Mouse (Mus musculus): ENCODE measurements at regions not wholly inside any gene's neighbourhood (a gene's known extent, or its start where the extent isn't known, plus 50 kb on each side); places are given as distances from the start of the nearest gene placed in this dataset.

DNA sequence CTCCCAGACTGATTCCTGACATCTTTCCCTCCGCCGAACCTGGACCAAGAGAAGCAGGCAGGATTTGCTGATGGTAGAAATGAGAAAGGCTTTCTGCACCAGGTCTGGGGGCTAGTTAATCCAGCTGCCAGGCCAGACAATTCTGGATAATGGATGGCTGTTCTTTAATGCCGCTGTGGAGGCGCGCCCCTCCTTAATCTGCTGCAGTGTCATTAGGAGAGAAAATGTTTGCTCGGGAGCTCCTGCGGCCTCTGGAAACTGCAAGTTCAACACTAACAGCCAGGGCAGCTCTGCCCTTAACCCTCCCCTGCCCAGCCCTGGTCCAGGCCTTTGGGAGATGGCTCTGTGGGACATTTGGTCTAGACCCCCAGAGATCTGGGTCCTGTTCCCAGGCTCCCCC, 380.5 kb downstream of the Ptpru start:
- no peak overlapping the region for H3K27ac ChIP-seq (ENCODE audit: low read length)
- 24% methylated on average over 7 of the region's 7 CpGs for WGBS
- no peaks in the 10 kb centered on the region for H3K36me3 ChIP-seq (ENCODE audit: insufficient read depth, low read length)
- ATAC-seq: no peak
- H3K4me1 ChIP-seq (ENCODE audit: insufficient read depth, low read depth, low read length): no peaks in the 10 kb centered on the region
- TF ChIP-seq EP300 (IDR thresholded peaks at IDR 0.05): no peak
- TF ChIP-seq CTCF (IDR thresholded peaks at IDR 0.05): no peak
- H3K4me2 ChIP-seq (replicated peaks; ENCODE audit: low read depth, low read length): no peak overlapping the region
- DNase-seq (ENCODE audit: low spot score): no peak
- H3K9ac ChIP-seq (replicated peaks; ENCODE audit: low read depth): no peak overlapping the region
- H3K9me3 ChIP-seq (ENCODE audit: low read length): no peaks in the 10 kb centered on the region
- no peak overlapping the region for H3K4me3 ChIP-seq (ENCODE audit: low read depth, low read length)
- H3K27me3 ChIP-seq (replicated peaks; ENCODE audit: insufficient read depth, low read length): no peaks in the 10 kb centered on the region

DNA sequence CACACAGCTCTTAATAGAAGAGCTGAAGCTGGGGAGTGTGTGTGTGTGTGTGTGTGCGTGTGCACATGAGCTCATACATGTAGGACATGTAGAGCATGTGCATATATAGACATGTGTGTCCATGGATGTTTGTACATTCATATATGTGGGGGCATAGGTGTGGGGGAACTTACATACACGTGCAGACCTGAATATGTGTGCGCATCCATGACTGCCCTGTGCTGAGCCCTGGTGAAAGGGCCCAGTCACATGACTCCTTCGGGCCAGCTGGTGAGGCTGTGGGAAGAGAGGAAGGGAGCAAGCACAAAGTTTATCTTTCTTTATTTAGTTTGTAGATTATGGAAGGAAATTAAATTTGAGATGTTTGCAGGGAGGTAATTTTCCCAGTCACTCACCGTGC, 378.3 kb downstream of the Ptpru start:
- no peaks in the 10 kb centered on the region for H3K9me3 ChIP-seq (ENCODE audit: low read length)
- ATAC-seq (no peak), DNase-seq (ENCODE audit: low spot score) (no peak)
- H3K27ac ChIP-seq (ENCODE audit: low read length): no peak overlapping the region
- no peaks in the 10 kb centered on the region for H3K27me3 ChIP-seq (replicated peaks; ENCODE audit: insufficient read depth, low read length)
- H3K36me3 ChIP-seq (ENCODE audit: insufficient read depth, low read length): no peaks in the 10 kb centered on the region
- H3K4me2 ChIP-seq (replicated peaks; ENCODE audit: low read depth, low read length): no peak overlapping the region
- H3K4me3 ChIP-seq (ENCODE audit: low read depth, low read length): no peak overlapping the region
- WGBS: 60% methylated on average over 5 of the region's 5 CpGs
- no peak for TF ChIP-seq CTCF (IDR thresholded peaks at IDR 0.05)
- TF ChIP-seq EP300 (IDR thresholded peaks at IDR 0.05): no peak
- H3K9ac ChIP-seq (replicated peaks; ENCODE audit: low read depth): no peak overlapping the region
- H3K4me1 ChIP-seq (ENCODE audit: insufficient read depth, low read depth, low read length): no peaks in the 10 kb centered on the region

DNA sequence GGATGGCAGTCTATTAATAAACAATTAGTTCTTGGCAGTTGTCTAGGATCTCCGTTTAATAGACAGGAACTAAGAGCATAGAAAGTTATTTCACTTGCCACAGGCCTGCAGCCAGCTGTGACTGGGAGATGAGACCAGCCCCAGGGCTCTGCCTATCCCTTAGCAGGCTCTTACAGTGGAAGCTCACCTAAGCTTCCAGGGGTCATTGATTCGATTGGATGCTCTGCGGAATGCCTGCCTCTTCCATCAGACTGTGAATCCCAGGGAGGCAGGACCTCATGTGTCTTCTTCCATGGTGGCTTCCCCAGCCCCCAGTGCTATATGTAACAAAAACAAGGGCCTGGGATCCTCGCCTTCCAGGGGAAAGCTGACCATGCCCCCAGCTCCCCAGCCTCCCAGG, 376.8 kb downstream of the Ptpru start:
- TF ChIP-seq EP300 (IDR thresholded peaks at IDR 0.05): no peak
- no peak for TF ChIP-seq CTCF (IDR thresholded peaks at IDR 0.05)
- H3K4me1 ChIP-seq (ENCODE audit: insufficient read depth, low read depth, low read length): no peaks in the 10 kb centered on the region
- H3K36me3 ChIP-seq (ENCODE audit: insufficient read depth, low read length): no peaks in the 10 kb centered on the region
- DNase-seq (ENCODE audit: low spot score) (no peak), ATAC-seq (no peak)
- H3K9me3 ChIP-seq (ENCODE audit: low read length): no peaks in the 10 kb centered on the region
- no peak overlapping the region for H3K27ac ChIP-seq (ENCODE audit: low read length)
- H3K4me3 ChIP-seq (ENCODE audit: low read depth, low read length): no peak overlapping the region
- 48% methylated on average over 4 of the region's 4 CpGs for WGBS
- H3K27me3 ChIP-seq (replicated peaks; ENCODE audit: insufficient read depth, low read length): no peaks in the 10 kb centered on the region
- H3K9ac ChIP-seq (replicated peaks; ENCODE audit: low read depth): no peak overlapping the region
- no peak overlapping the region for H3K4me2 ChIP-seq (replicated peaks; ENCODE audit: low read depth, low read length)

DNA sequence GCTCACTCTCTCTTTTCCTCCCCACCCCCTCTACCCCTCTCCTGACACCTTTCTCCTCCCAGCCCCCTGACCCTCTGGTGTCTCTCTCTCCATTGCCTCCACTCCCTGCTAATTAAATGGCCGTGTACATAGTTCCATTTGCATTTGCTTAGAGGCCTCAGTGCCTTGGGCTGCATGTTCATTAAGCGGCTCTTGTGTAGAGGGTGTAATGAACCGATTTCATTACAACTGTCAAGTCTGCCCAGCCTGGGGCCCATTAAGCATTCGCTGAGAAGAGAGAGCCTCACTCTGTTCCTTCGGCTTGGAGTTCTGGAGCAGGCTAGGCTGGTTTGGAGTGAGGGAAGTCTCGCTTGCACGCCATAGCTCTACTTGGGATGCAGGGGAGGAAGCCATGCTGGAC, 376.4 kb downstream of the Ptpru start:
- WGBS: 69% methylated on average over 7 of the region's 7 CpGs
- no peak overlapping the region for H3K4me2 ChIP-seq (replicated peaks; ENCODE audit: low read depth, low read length)
- no peaks in the 10 kb centered on the region for H3K36me3 ChIP-seq (ENCODE audit: insufficient read depth, low read length)
- H3K27ac ChIP-seq (ENCODE audit: low read length): no peak overlapping the region
- H3K9me3 ChIP-seq (ENCODE audit: low read length): no peaks in the 10 kb centered on the region
- H3K4me3 ChIP-seq (ENCODE audit: low read depth, low read length): no peak overlapping the region
- TF ChIP-seq CTCF (IDR thresholded peaks at IDR 0.05) (no peak), EP300 (IDR thresholded peaks at IDR 0.05) (no peak)
- ATAC-seq: no peak
- H3K27me3 ChIP-seq (replicated peaks; ENCODE audit: insufficient read depth, low read length): no peaks in the 10 kb centered on the region
- DNase-seq (ENCODE audit: low spot score): no peak
- H3K9ac ChIP-seq (replicated peaks; ENCODE audit: low read depth): no peak overlapping the region
- no peaks in the 10 kb centered on the region for H3K4me1 ChIP-seq (ENCODE audit: insufficient read depth, low read depth, low read length)

DNA sequence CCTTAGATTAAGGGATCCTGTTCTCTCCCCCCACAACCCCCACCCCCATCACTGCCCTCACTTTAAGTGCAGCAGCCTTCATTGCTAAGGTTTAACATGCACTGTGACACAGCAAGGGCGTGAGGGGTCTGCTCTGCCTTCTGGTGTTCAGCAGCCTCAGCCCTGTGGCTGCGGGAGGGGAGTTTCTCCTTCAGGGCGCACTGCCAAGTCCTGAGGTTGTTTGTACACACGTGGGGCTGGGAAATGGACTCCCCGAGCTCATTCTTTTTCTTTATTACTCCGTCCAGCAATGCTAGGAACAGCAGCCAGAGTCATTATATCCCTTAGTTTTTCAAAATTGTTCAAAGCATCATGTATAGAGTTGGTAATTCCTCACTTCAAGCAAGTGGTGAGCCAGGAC, 363.1 kb downstream of the Ptpru start:
- WGBS: 37% methylated on average over 6 of the region's 6 CpGs
- no peak overlapping the region for H3K9ac ChIP-seq (replicated peaks; ENCODE audit: low read depth)
- H3K27me3 ChIP-seq (replicated peaks; ENCODE audit: insufficient read depth, low read length): no peaks in the 10 kb centered on the region
- DNase-seq (ENCODE audit: low spot score) (no peak), ATAC-seq (no peak)
- H3K4me1 ChIP-seq (ENCODE audit: insufficient read depth, low read depth, low read length): no peaks in the 10 kb centered on the region
- no peaks in the 10 kb centered on the region for H3K36me3 ChIP-seq (ENCODE audit: insufficient read depth, low read length)
- H3K9me3 ChIP-seq (ENCODE audit: low read length): no peaks in the 10 kb centered on the region
- no peak overlapping the region for H3K4me3 ChIP-seq (ENCODE audit: low read depth, low read length)
- H3K4me2 ChIP-seq (replicated peaks; ENCODE audit: low read depth, low read length): no peak overlapping the region
- H3K27ac ChIP-seq (ENCODE audit: low read length): no peak overlapping the region
- no peak for TF ChIP-seq EP300 (IDR thresholded peaks at IDR 0.05)
- no peak for TF ChIP-seq CTCF (IDR thresholded peaks at IDR 0.05)

DNA sequence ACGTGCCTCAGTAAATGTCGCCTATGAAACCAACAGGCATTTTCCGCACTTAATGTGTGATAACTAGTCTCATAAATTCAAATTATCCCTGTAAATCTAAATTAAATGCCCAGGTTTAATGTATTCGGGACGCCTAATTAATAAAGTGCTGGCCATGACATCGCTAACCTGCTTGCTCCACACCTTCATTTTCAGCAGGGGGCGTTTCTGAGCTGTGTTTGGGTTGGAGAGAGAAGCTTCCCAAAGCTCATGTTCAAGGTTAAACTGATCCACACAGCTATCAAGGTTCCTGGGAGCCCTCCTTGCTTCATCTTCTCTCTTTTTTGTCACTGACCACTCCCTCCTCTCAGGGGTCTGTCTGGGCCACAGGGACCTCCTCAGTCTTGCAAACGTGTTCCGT, 359.2 kb downstream of the Ptpru start:
- WGBS: 61% methylated on average over 9 of the region's 9 CpGs
- Histone ChIP-seq H3K36me3 (ENCODE audit: insufficient read depth, low read length) (no peaks in the 10 kb centered on the region), H3K27ac (ENCODE audit: low read length) (no peak overlapping the region), H3K27me3 (replicated peaks; ENCODE audit: insufficient read depth, low read length) (no peaks in the 10 kb centered on the region), H3K4me2 (replicated peaks; ENCODE audit: low read depth, low read length) (no peak overlapping the region), H3K9me3 (ENCODE audit: low read length) (no peaks in the 10 kb centered on the region), H3K4me3 (ENCODE audit: low read depth, low read length) (no peak overlapping the region), H3K4me1 (ENCODE audit: insufficient read depth, low read depth, low read length) (no peaks in the 10 kb centered on the region), H3K9ac (replicated peaks; ENCODE audit: low read depth) (no peak overlapping the region)
- no peak for TF ChIP-seq EP300 (IDR thresholded peaks at IDR 0.05)
- TF ChIP-seq CTCF (IDR thresholded peaks at IDR 0.05): peak; percentile 30
- no peak for ATAC-seq
- no peak for DNase-seq (ENCODE audit: low spot score)

DNA sequence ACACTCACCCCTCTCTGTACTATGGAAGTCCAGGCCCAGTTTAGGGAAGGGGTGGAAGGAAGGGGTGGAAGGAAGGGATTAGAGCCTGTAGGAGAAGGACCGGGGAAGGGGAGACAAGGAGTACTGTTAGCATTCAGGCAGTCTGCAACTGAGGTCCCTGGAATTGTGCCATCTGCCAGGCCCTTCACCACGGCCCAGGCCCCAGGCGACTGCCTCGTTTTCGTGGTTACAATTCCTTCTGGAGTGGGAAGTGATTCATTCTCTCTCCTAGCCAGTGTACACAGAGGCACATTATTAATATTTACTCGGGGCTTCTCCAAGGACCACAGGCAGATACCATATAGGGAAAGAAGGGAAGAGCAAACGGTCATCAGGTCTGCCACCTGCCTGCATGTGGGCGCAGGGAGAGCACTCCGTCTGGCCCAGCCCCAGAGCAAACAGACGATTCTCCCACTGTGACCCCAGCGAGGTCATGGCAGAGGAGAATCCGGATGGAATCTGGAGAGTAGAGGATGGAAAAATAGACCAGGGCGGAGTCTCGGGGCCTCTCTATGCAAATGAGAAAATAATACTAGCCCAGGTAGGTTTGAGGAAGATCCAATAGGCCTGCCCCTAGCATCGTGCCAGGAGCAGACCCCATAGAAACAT, 354.0 kb downstream of the Ptpru start:
- ATAC-seq (no peak), DNase-seq (ENCODE audit: low spot score) (no peak)
- Histone ChIP-seq H3K4me1 (ENCODE audit: insufficient read depth, low read depth, low read length) (no peaks in the 10 kb centered on the region), H3K9ac (replicated peaks; ENCODE audit: low read depth) (no peak overlapping the region), H3K36me3 (ENCODE audit: insufficient read depth, low read length) (no peaks in the 10 kb centered on the region), H3K4me3 (ENCODE audit: low read depth, low read length) (no peak overlapping the region), H3K27ac (ENCODE audit: low read length) (no peak overlapping the region), H3K4me2 (replicated peaks; ENCODE audit: low read depth, low read length) (no peak overlapping the region), H3K9me3 (ENCODE audit: low read length) (no peaks in the 10 kb centered on the region), H3K27me3 (replicated peaks; ENCODE audit: insufficient read depth, low read length) (no peaks in the 10 kb centered on the region)
- 24% methylated on average over 15 of the region's 15 CpGs for WGBS
- TF ChIP-seq CTCF (IDR thresholded peaks at IDR 0.05) (no peak), EP300 (IDR thresholded peaks at IDR 0.05) (no peak)
